Mouse (Mus musculus): ENCODE data around the gene Plekhm1. TPM values are rescaled to one million over a fixed set of nuclear protein-coding genes. Genes with fewer than 3 reads are reported as not detected.

Plekhm1 gene
- polyA plus RNA-seq, 1 experiment from 2014 or later: 4.7 TPM

DNA sequence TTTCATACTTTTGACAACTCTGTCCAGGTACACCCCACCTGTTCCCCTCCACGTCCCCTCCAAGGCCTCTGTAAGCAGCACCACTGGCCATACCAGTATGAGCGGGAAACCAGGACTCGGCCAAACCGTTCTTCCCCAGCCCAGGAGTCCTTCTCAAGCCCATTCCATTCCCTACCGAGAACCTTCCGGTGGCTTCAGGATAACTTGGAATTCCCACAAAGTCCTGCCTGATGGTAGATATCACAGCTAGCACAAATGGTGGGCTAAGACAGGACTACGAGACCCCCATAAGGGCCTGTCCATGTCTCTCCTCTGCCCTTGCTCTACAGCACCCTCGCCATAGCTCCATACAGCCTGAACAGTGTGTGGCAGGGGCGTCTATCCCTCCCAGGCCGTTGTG is 54.8 kb downstream of the Plekhm1 start:
- H3K27ac ChIP-seq (ENCODE audit: low read depth, low read length): 0 out of 2 replicates have a peak overlapping the region, but pooled peaks have one; percentile 41
- no peak for ATAC-seq
- H3K9ac ChIP-seq (ENCODE audit: low read depth, low read length): no peak overlapping the region
- H3K4me2 ChIP-seq (replicated peaks; ENCODE audit: low read depth): peak overlapping the region; percentile 60
- TF ChIP-seq CTCF (IDR thresholded peaks at IDR 0.05; ENCODE audit: low read depth): no peak
- H3K9me3 ChIP-seq (ENCODE audit: control insufficient read depth): no peaks in the 10 kb centered on the region
- WGBS: 89% methylated on average over 10 of the region's 10 CpGs
- H3K36me3 ChIP-seq (ENCODE audit: control insufficient read depth, insufficient read depth): no peaks in the 10 kb centered on the region
- H3K4me1 ChIP-seq (replicated peaks; ENCODE audit: control insufficient read depth, insufficient read depth, low read length): peaks cover 22% of the 10 kb centered on the region; the same call in 1 of the 2 replicates
- H3K4me3 ChIP-seq (ENCODE audit: low read depth, low read length): no peak overlapping the region
- H3K27me3 ChIP-seq (replicated peaks; ENCODE audit: control insufficient read depth, insufficient read depth, low read length): peaks cover 3% of the 10 kb centered on the region; the same call in 1 of the 2 replicates

GRCm38 (mm10) chr11:103356938-103357670 is 55.4 kb downstream of the Plekhm1 start:
- H3K9ac ChIP-seq (ENCODE audit: low read depth, low read length): no peak overlapping the region
- WGBS: 54% methylated on average over 16 of the region's 16 CpGs
- no peak for ATAC-seq

DNA sequence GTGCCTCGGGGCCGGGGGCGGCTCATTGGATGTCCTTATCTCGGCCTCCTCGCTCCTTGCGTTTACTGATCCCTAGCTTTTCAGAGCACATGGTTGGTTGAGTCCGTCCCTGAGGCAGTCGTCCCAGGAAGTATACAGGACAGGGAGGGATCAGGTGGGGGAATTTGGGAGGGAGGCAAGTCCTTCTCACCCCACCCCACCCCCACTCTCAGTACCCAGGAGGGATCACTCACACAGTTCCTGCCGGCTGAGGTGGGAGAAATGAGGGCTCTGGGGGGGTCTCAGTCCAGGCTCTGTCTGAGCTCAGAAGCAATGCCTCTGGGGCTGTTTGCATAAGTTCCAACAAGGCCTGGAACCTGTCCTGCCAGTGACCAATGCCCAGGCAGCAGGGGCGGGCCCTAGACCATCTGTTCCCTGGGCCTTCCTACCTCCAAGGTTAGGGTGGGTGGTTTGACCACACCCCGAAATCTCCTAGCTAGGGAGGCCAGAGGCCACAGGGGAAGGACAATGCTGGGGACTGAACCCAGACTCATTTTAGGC is 56.4 kb downstream of the Plekhm1 start:
- TF ChIP-seq CTCF (IDR thresholded peaks at IDR 0.05; ENCODE audit: low read depth): no peak
- Histone ChIP-seq H3K27ac (ENCODE audit: low read depth, low read length) (peak overlapping the region; percentile 82), H3K27me3 (replicated peaks; ENCODE audit: control insufficient read depth, insufficient read depth, low read length) (no peaks in the 10 kb centered on the region), H3K36me3 (ENCODE audit: control insufficient read depth, insufficient read depth) (no peaks in the 10 kb centered on the region), H3K4me3 (ENCODE audit: low read depth, low read length) (peak overlapping the region; percentile 42), H3K9ac (ENCODE audit: low read depth, low read length) (peak overlapping the region; percentile 56), H3K4me1 (replicated peaks; ENCODE audit: control insufficient read depth, insufficient read depth, low read length) (peaks cover 19% of the 10 kb centered on the region; the same call in 1 of the 2 replicates), H3K4me2 (replicated peaks; ENCODE audit: low read depth) (peak overlapping the region; percentile 60), H3K9me3 (ENCODE audit: control insufficient read depth) (no peaks in the 10 kb centered on the region)
- ATAC-seq: peak; percentile 55
- 7% methylated on average over 11 of the region's 11 CpGs for WGBS

More at GRCm38 (mm10) chr11:103356938-103357670, 55.4 kb downstream of the Plekhm1 start:
- H3K4me3 ChIP-seq (ENCODE audit: low read depth, low read length): no peak overlapping the region
- H3K9me3 ChIP-seq (ENCODE audit: control insufficient read depth): no peaks in the 10 kb centered on the region
- H3K36me3 ChIP-seq (ENCODE audit: control insufficient read depth, insufficient read depth): no peaks in the 10 kb centered on the region
- H3K4me2 ChIP-seq (replicated peaks; ENCODE audit: low read depth): peak overlapping the region; percentile 60
- peaks cover 19% of the 10 kb centered on the region; the same call in 1 of the 2 replicates for H3K4me1 ChIP-seq (replicated peaks; ENCODE audit: control insufficient read depth, insufficient read depth, low read length)
- H3K27me3 ChIP-seq (replicated peaks; ENCODE audit: control insufficient read depth, insufficient read depth, low read length): peaks cover 2% of the 10 kb centered on the region; the same call in 1 of the 2 replicates
- TF ChIP-seq CTCF (IDR thresholded peaks at IDR 0.05; ENCODE audit: low read depth): no peak
- peak overlapping the region; percentile 82 for H3K27ac ChIP-seq (ENCODE audit: low read depth, low read length)

DNA sequence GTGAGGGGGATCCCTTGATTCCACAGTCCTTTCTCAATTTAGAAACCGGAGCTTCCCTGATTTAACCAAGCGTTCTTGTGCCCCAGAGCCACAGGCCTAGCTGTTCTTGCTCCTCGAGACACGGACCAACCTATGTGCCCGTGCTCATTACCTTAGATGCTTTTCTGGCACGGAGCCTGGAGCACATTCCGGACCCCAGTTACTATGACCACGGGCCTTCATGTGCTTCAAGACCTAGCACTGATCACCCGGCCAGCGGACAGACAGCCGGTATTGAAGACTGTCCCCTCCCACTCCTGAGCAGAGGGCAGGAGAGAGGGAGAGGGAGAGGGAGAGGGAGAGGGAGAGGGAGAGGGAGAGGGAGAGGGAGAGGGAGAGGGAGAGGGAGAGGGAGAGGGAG is 57.2 kb downstream of the Plekhm1 start:
- ATAC-seq: peak; percentile 22
- H3K4me3 ChIP-seq (ENCODE audit: low read depth, low read length): peak overlapping the region; percentile 42

DNA sequence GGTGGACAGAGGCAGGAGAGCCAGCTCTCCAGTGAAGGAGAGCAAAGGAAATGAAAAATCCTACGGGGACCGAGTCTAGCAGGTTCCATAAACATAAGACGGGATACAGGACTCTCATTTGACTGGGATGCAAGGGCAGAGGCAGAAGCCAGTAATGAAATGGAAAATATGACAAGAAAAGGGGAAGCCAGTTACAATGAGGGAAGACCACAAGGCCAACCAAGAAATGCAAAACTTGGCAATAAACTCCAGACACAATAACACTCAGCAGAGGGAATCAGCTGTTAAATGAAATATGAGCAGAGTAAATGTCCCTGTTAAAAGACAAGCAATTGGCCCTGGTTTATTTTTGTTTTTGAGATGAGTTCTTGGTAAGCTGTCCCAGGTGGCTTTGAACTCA is 58.5 kb downstream of the Plekhm1 start:
- Histone ChIP-seq H3K27me3 (replicated peaks; ENCODE audit: control insufficient read depth, insufficient read depth, low read length) (no peaks in the 10 kb centered on the region), H3K4me2 (replicated peaks; ENCODE audit: low read depth) (peak overlapping the region; percentile 60), H3K36me3 (ENCODE audit: control insufficient read depth, insufficient read depth) (peaks cover 6% of the 10 kb centered on the region; the same call in 1 of the 2 replicates), H3K27ac (ENCODE audit: low read depth, low read length) (no peak overlapping the region), H3K4me1 (replicated peaks; ENCODE audit: control insufficient read depth, insufficient read depth, low read length) (peaks cover 11% of the 10 kb centered on the region; the same call in 1 of the 2 replicates), H3K4me3 (ENCODE audit: low read depth, low read length) (no peak overlapping the region), H3K9me3 (ENCODE audit: control insufficient read depth) (no peaks in the 10 kb centered on the region), H3K9ac (ENCODE audit: low read depth, low read length) (no peak overlapping the region)
- 41% methylated on average over 3 of the region's 3 CpGs for WGBS
- no peak for TF ChIP-seq CTCF (IDR thresholded peaks at IDR 0.05; ENCODE audit: low read depth)
- ATAC-seq: no peak

More for the DNA sequence above, 57.2 kb downstream of the Plekhm1 start:
- peak overlapping the region; percentile 24 for H3K27ac ChIP-seq (ENCODE audit: low read depth, low read length)
- no peaks in the 10 kb centered on the region for H3K9me3 ChIP-seq (ENCODE audit: control insufficient read depth)
- TF ChIP-seq CTCF (IDR thresholded peaks at IDR 0.05; ENCODE audit: low read depth): no peak
- no peaks in the 10 kb centered on the region for H3K27me3 ChIP-seq (replicated peaks; ENCODE audit: control insufficient read depth, insufficient read depth, low read length)
- peak overlapping the region; percentile 60 for H3K4me2 ChIP-seq (replicated peaks; ENCODE audit: low read depth)
- WGBS: 12% methylated on average over 11 of the region's 11 CpGs
- H3K9ac ChIP-seq (ENCODE audit: low read depth, low read length): peak overlapping the region; percentile 35; the same call in 1 of the 2 replicates
- H3K4me1 ChIP-seq (replicated peaks; ENCODE audit: control insufficient read depth, insufficient read depth, low read length): peaks cover 16% of the 10 kb centered on the region; the same call in 1 of the 2 replicates
- H3K36me3 ChIP-seq (ENCODE audit: control insufficient read depth, insufficient read depth): no peaks in the 10 kb centered on the region

DNA sequence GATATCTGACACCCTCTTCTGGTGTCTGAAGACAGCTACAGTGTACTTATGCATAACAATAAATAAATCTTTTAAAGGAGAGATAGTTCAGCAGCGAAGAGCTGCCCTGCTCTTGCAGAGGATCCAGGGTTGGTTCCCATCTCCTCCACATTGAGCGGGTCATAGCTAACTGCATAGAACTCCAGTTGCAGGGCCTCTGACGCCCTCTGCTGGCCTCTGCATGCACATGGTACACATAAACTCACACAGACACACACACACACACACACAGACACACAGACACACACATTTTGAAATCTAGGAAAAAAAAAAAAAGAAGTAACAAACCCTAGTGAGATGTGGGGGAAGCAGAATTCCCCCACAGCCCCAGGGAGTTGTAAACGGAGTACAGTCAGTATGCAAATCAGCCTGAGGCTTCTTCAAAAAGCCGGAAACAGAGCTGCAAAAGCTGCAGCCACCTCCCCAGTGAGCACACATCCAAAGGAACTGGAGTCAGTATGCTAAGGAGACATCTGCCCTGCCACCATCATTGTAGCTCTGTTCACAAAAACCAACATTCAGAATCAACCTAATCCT is 60.2 kb downstream of the Plekhm1 start:
- Histone ChIP-seq H3K27me3 (replicated peaks; ENCODE audit: control insufficient read depth, insufficient read depth, low read length) (no peaks in the 10 kb centered on the region), H3K36me3 (ENCODE audit: control insufficient read depth, insufficient read depth) (peaks cover 6% of the 10 kb centered on the region; the same call in 1 of the 2 replicates), H3K4me2 (replicated peaks; ENCODE audit: low read depth) (no peak overlapping the region), H3K4me3 (ENCODE audit: low read depth, low read length) (no peak overlapping the region), H3K27ac (ENCODE audit: low read depth, low read length) (no peak overlapping the region), H3K4me1 (replicated peaks; ENCODE audit: control insufficient read depth, insufficient read depth, low read length) (0 out of 2 replicates have a peak, but pooled peaks cover under 1% of the 10 kb centered on the region), H3K9me3 (ENCODE audit: control insufficient read depth) (no peaks in the 10 kb centered on the region), H3K9ac (ENCODE audit: low read depth, low read length) (no peak overlapping the region)
- ATAC-seq: no peak
- TF ChIP-seq CTCF (IDR thresholded peaks at IDR 0.05; ENCODE audit: low read depth): peak; percentile 51
- WGBS: 85% methylated on average over 5 of the region's 5 CpGs

Measured in intestine, postnatal 0 days (tissue).